Mouse (Mus musculus): ENCODE data around the gene Speer4f2. TPM values are rescaled to one million over a fixed set of nuclear protein-coding genes. Genes with fewer than 3 reads are reported as not detected.

The Speer4f2 gene
- not detected in 2 replicates for polyA plus RNA-seq (2012)

DNA sequence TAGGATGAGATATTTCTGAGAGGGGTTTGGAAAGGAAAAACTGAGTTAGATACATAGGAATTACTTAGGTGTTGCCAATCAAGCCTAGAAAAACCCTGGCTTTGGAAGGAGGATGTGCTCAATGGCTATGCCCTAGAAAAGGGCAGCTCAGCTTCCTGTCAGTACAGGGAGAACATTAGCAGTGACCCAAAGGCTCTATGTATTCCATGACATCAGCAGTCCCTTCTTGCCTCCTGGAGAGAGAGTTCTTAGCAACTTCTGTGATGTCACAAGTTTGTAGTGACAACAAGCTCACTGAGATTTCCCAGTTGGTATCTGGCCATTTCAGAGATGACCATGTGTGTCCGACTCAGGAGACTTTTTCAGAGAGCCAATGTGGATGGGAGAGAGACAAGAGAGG lies at the start of gene Speer4f2:
Gene Speer4f2, plus strand, starts transcription at position 301 of the 400 bp plus-strand sequence.

Other genes with a start within 250 kb of the Speer4f2 start
- gene Speer4f1, start 102.9 kb downstream of the Speer4f2 start, polyA plus RNA-seq (2012), result not detected in 2 replicates
- 0.22 TPM in 1 of 2 replicates, not detected in the other for gene Sema3c, start 201.1 kb downstream of the Speer4f2 start, polyA plus RNA-seq (2012)